Mouse (Mus musculus): ENCODE results near the gene Ogfod2. TPM values are rescaled to one million over a fixed set of nuclear protein-coding genes. Genes with fewer than 3 reads are reported as not detected.
A peak's percentile ranks its signal among the peaks of the same experiment; 100 is the strongest.

The Ogfod2 gene
- polyA plus RNA-seq, 1 experiment: 8.7 TPM

DNA sequence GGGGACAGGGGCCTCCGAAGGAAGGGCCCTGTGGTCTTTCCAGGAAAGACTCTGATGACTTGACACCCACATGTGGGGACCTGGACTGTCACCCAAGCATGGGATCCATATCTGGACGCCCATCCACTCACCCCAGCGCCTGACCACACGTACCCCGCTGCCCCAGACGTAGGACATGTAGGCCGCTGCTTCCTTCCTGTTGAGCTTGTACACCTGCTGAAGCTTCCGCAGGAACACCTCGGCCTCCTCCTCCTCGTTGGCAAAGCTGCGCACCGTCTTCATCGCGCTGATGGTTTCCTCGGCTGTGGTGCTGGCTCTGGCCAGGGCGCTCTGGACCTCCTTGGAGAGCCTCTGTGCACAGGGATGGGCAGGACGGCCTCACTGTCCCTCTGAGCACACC is 32.2 kb upstream of the Ogfod2 start:
- Histone ChIP-seq H3K27me3 (ENCODE audit: control insufficient read depth) (no peaks in the 10 kb centered on the region), H3K4me1 (ENCODE audit: control insufficient read depth) (peaks cover 35% of the 10 kb centered on the region), H3K9me3 (ENCODE audit: control insufficient read depth, low read length) (no peaks in the 10 kb centered on the region), H3K36me3 (ENCODE audit: control insufficient read depth) (peaks cover 10% of the 10 kb centered on the region), H3K4me3 (replicated peaks) (no peak overlapping the region)
- TF ChIP-seq TAL1 (IDR thresholded peaks at IDR 0.05; ENCODE audit: low read length) (no peak), GATA1 (IDR thresholded peaks at IDR 0.05; ENCODE audit: low read length) (no peak)

DNA sequence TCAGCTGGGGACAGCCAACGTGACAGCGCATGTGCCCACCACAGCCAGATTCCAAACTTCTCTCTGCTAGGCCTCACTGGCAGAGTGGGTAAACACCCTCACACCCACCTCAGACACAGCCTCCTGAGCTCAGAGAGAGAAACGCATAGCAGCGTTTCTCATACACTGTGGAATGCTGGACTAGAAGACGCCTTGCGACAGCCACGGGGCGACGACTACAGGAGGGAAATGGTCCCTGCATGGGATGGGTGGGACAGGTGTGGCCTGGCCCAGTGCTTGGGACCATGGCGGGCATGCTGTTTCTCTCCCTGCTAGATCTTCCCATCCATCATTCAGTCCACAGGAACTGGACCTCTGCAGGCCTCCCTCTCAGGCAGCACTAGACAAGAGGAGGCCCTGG is 29.6 kb upstream of the Ogfod2 start:
- no peak overlapping the region for H3K4me3 ChIP-seq (replicated peaks)
- H3K27me3 ChIP-seq (ENCODE audit: control insufficient read depth): no peaks in the 10 kb centered on the region
- peaks cover 41% of the 10 kb centered on the region for H3K4me1 ChIP-seq (ENCODE audit: control insufficient read depth)
- peaks cover 15% of the 10 kb centered on the region for H3K36me3 ChIP-seq (ENCODE audit: control insufficient read depth)
- no peaks in the 10 kb centered on the region for H3K9me3 ChIP-seq (ENCODE audit: control insufficient read depth, low read length)
- TF ChIP-seq TAL1 (IDR thresholded peaks at IDR 0.05; ENCODE audit: low read length): no peak
- no peak for TF ChIP-seq GATA1 (IDR thresholded peaks at IDR 0.05; ENCODE audit: low read length)

DNA sequence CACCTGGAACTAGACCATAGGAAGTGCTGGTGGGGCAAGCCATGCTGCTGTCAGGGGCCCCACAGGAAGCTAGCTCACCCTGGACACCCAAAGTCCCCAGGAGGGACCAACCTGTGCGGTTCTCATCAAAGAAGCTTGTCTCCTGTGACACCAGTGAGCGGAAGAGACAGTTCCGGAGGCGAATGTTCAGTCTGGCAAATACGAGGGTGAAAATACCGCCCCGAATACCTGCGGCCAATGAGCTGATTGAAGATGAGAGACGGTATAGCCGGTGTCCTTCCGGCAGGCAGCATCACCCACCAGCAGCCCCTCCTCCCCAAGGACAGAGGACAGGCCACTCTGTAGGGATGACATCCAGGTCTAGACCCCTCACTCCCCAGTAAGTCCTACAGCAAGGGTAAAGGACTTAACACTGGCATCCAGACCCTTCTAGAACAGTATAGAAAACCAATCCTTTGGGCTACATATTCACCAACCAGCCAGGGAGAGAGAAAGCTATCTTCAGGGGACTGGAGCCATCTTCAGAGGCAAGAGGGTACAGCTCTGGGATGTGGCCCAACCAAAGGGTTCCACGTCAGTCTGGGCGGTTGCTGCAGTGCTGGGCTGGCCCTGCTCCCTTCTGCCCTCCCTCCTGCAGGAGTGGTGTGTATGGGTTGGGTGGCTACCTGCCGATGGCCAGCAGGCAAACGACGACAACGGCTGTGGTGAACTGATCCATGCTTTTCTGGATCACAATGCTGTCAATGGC is 29.0 kb upstream of the Ogfod2 start:
- Histone ChIP-seq H3K4me3 (replicated peaks) (no peak overlapping the region), H3K36me3 (ENCODE audit: control insufficient read depth) (peaks cover 19% of the 10 kb centered on the region), H3K9me3 (ENCODE audit: control insufficient read depth, low read length) (no peaks in the 10 kb centered on the region), H3K4me1 (ENCODE audit: control insufficient read depth) (peaks cover 44% of the 10 kb centered on the region), H3K27me3 (ENCODE audit: control insufficient read depth) (no peaks in the 10 kb centered on the region)
- no peak for TF ChIP-seq TAL1 (IDR thresholded peaks at IDR 0.05; ENCODE audit: low read length)
- no peak for TF ChIP-seq GATA1 (IDR thresholded peaks at IDR 0.05; ENCODE audit: low read length)

DNA sequence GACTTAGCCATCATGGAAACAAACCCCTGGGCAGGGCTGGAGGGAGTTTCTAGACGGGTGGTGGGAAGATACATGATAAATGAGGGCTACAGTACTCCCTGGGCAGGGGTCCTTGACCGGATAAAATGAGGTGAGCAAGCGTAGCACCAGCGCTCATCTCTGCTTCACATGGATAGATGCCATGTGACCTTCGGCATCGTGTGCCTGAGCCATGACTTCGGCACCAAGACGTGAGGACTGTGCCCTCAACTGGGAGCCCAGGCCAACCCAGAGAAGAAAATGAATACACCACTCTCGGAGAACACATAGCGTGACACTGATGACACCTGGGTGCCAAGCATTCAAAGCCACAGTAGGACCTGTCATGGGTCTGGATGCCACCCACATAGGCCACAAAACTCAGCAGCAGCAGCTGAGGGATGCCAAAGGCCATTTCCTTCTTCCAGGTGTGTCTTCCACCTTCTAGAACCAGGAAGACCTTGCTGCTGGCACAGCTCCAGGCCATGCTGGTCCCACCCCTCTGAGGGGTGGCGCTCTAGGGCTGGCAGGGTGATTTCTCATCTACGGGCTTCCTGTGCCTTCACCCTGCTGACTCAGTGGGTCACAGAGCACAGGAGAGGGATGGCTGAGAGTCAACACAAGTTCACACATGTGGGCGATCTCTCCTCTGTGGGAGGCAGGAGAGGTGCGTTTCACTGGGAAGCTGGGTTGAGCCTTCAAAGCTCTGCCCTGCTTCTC is 28.1 kb upstream of the Ogfod2 start:
- H3K4me1 ChIP-seq (ENCODE audit: control insufficient read depth): peaks cover 49% of the 10 kb centered on the region
- TF ChIP-seq TAL1 (IDR thresholded peaks at IDR 0.05; ENCODE audit: low read length) (no peak), GATA1 (IDR thresholded peaks at IDR 0.05; ENCODE audit: low read length) (no peak)

DNA sequence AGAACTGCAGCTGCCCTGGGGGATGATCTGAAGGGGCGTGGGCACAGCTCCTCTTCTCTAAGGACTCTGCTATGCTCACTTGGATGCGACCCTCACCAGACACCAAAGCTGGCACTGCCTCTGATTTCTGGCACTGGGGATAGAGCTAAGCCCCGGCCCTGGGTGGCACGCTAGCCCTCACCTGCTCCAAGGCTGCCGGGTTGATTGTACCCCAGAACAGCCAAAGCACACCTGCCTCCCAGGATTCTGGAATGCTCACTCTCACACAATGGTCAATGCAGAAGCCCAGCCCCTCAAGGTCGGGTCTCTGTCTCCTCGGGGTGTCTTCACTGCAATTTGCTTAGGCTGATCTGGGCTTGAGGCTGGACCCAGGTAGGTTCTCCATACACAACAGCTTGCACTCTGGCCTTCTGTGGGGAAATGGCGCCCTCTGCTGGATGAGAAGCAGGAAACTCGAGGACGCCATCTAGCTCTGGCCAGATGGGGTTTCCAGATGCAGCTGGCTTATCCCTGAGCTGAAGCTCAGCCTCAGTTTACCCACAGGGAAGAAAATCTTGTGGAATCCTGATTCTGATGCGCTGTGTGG is 27.4 kb upstream of the Ogfod2 start:
- Histone ChIP-seq H3K4me1 (ENCODE audit: control insufficient read depth) (peaks cover 54% of the 10 kb centered on the region), H3K9me3 (ENCODE audit: control insufficient read depth, low read length) (no peaks in the 10 kb centered on the region), H3K4me3 (replicated peaks) (peak overlapping the region; percentile 3), H3K36me3 (ENCODE audit: control insufficient read depth) (peaks cover 35% of the 10 kb centered on the region), H3K27me3 (ENCODE audit: control insufficient read depth) (no peaks in the 10 kb centered on the region)
- TF ChIP-seq GATA1 (IDR thresholded peaks at IDR 0.05; ENCODE audit: low read length): no peak

More for the DNA sequence above, 28.1 kb upstream of the Ogfod2 start:
- H3K27me3 ChIP-seq (ENCODE audit: control insufficient read depth): no peaks in the 10 kb centered on the region
- no peak overlapping the region for H3K4me3 ChIP-seq (replicated peaks)
- no peaks in the 10 kb centered on the region for H3K9me3 ChIP-seq (ENCODE audit: control insufficient read depth, low read length)
- peaks cover 28% of the 10 kb centered on the region for H3K36me3 ChIP-seq (ENCODE audit: control insufficient read depth)

DNA sequence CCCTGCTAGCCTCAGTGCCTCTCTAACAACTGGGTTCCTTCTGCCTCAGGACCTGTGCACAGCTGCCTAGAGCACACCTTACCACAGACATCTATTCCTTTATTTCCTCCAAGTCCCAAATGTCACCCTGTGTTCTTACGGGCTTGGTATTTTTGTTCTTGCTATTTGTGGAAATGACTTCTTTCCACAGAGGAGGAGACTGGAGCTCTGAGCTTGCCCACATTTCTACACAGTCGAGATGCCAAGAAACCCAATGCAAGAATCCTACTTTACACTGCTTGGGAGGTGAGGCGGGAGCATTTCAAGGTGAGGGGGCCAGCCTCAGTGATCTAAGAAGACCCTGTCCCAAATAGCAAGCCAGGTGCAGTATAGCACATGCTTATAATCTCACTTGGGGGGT is 26.6 kb upstream of the Ogfod2 start:
- peak overlapping the region; percentile 33 for H3K4me3 ChIP-seq (replicated peaks)
- peaks cover 43% of the 10 kb centered on the region for H3K36me3 ChIP-seq (ENCODE audit: control insufficient read depth)
- peaks cover 57% of the 10 kb centered on the region for H3K4me1 ChIP-seq (ENCODE audit: control insufficient read depth)
- no peaks in the 10 kb centered on the region for H3K9me3 ChIP-seq (ENCODE audit: control insufficient read depth, low read length)
- TF ChIP-seq TAL1 (IDR thresholded peaks at IDR 0.05; ENCODE audit: low read length) (no peak), GATA1 (IDR thresholded peaks at IDR 0.05; ENCODE audit: low read length) (no peak)
- no peaks in the 10 kb centered on the region for H3K27me3 ChIP-seq (ENCODE audit: control insufficient read depth)

DNA sequence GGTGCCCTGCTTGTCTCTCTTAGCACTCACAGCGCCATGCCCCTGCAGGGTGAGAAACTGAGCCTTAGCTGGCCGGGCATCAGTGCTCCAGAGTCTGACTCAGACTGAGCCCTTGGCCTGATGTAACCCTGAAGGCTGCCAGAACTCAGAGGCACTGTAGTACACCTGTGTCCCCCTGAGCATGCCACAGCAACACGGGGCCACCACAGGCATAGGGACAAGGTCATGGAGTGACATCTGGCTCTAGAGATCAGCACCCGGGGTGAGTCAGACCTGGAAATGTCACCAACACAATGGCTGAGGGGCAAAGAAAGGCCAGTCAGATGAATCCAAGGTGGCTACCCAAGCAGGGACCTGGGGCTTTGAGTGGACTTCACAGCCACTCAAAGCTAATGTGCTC is 25.2 kb upstream of the Ogfod2 start:
- TF ChIP-seq GATA1 (IDR thresholded peaks at IDR 0.05; ENCODE audit: low read length): no peak
- no peak for TF ChIP-seq TAL1 (IDR thresholded peaks at IDR 0.05; ENCODE audit: low read length)
- Histone ChIP-seq H3K36me3 (ENCODE audit: control insufficient read depth) (peaks cover 44% of the 10 kb centered on the region), H3K4me3 (replicated peaks) (no peak overlapping the region), H3K4me1 (ENCODE audit: control insufficient read depth) (peaks cover 70% of the 10 kb centered on the region), H3K27me3 (ENCODE audit: control insufficient read depth) (no peaks in the 10 kb centered on the region), H3K9me3 (ENCODE audit: control insufficient read depth, low read length) (no peaks in the 10 kb centered on the region)

DNA sequence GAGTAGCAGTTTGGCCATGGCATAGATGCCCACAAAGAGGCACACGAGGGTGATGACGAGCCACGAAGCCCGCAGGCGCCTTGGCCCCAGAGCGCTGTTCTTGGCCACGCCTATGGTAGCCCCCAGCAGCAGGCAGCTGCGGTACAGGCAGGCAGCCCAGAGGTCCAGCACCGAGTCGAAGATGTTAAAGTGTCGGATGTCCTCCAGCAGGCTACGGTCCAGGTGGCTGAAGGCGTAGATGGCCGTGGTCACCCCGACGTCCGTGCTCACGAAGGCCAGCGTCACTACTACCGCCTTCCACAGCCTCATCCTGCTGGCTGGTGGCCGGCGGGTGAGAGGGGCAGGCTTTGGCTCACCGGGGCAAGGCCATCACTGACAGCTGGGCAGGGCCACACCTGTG is 22.2 kb upstream of the Ogfod2 start:
- no peaks in the 10 kb centered on the region for H3K9me3 ChIP-seq (ENCODE audit: control insufficient read depth, low read length)
- peaks cover 58% of the 10 kb centered on the region for H3K36me3 ChIP-seq (ENCODE audit: control insufficient read depth)
- no peak for TF ChIP-seq TAL1 (IDR thresholded peaks at IDR 0.05; ENCODE audit: low read length)
- TF ChIP-seq GATA1 (IDR thresholded peaks at IDR 0.05; ENCODE audit: low read length): no peak
- no peaks in the 10 kb centered on the region for H3K27me3 ChIP-seq (ENCODE audit: control insufficient read depth)
- H3K4me3 ChIP-seq (replicated peaks): no peak overlapping the region
- peaks cover 86% of the 10 kb centered on the region for H3K4me1 ChIP-seq (ENCODE audit: control insufficient read depth)

DNA sequence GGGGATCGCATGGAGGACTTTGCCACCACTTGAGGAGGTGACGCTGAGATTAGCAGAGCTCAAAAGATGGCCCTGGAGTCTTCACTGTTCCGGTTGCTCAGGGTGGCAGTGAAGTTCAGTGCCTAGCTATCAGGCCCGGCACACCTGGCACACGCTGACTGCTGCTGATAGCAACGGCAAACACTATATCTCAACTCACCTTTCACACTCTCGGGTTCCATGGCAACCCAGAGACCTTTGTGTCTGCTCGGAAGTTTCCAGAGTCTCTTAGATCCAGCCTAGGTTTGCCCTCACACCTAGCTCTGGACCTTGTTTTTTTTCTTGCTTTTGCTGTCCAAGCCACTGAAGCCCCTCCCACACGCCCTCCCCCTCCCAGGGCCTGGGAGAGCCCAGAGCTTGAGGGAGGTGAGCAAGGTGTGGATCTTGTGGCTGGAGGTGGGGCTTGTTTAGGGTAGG is 20.1 kb upstream of the Ogfod2 start:
- Histone ChIP-seq H3K4me3 (replicated peaks) (peak overlapping the region; percentile 56), H3K27me3 (ENCODE audit: control insufficient read depth) (no peaks in the 10 kb centered on the region), H3K4me1 (ENCODE audit: control insufficient read depth) (peaks cover 85% of the 10 kb centered on the region), H3K9me3 (ENCODE audit: control insufficient read depth, low read length) (peaks cover 3% of the 10 kb centered on the region), H3K36me3 (ENCODE audit: control insufficient read depth) (peaks cover 50% of the 10 kb centered on the region)
- TF ChIP-seq GATA1 (IDR thresholded peaks at IDR 0.05; ENCODE audit: low read length): peak; percentile 95
- peak; percentile 97 for TF ChIP-seq TAL1 (IDR thresholded peaks at IDR 0.05; ENCODE audit: low read length)
